ENCODE assay signal across 16 mouse cellular contexts in the genomic region with DNA sequence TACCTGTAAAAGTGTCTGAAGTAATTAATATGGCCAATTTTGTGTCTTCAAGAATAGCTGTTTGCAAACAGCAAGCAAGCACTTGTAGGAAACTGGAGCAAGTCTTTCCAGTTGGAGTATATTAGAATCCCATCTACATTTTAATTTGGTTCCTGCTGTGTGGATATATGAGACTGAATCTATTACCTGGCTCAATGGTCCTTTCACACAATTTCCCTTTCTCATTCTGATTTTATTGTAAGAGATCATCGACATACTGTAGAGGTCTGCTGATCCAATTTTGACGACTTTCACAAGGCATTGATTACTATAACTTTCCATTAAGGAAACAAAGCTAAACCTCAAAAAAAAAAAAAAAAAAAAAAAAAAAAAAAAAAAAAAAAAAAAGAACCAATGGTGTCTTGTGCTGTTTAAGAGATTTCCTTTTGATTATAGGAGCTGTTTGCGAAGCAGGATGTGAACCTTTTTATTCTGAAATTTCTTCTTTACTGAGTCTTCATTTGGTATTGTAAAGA.
"Had no signal": no experiment of that assay in that cellular context is flagged by ENCODE, and none has a peak within 500 bp of the region (broad histone marks: within the 10 kb centered on the region; RNA-seq: fewer than 3 reads in every experiment).

No protein-coding gene starts in this region.

- H3K4me2 ChIP-seq: liver, embryonic 13.5 days; midbrain, embryonic 13.5 days; stomach, embryonic 15.5 days had no signal

- H3K27ac ChIP-seq: liver, embryonic 13.5 days; midbrain, embryonic 13.5 days; stomach, embryonic 15.5 days had no signal

- H3K36me3 ChIP-seq: liver, embryonic 13.5 days; midbrain, embryonic 13.5 days; stomach, embryonic 15.5 days had no signal

- H3K4me3 ChIP-seq: liver, embryonic 13.5 days; midbrain, embryonic 13.5 days; stomach, embryonic 15.5 days had no signal

- H3K4me1 ChIP-seq: liver, embryonic 13.5 days; stomach, embryonic 15.5 days had no signal

- ATAC-seq: intestine, embryonic 16.5 days; midbrain, embryonic 13.5 days; midbrain, embryonic 16.5 days had no signal

- H3K27me3 ChIP-seq: liver, embryonic 13.5 days; midbrain, embryonic 13.5 days; stomach, embryonic 15.5 days had no signal

- H3K9ac ChIP-seq: liver, embryonic 13.5 days; midbrain, embryonic 13.5 days; stomach, embryonic 15.5 days had no signal

- DNase-seq: kidney, adult 18-20 months; kidney, adult 9 months; kidney, postnatal 14 days; kidney, postnatal 4 days; liver, embryonic 13.5 days; lung, adult 2 months; lung, postnatal 14 days; lung, postnatal 4 days; retina, postnatal 1 day; right cerebral cortex, postnatal 25 days; spleen, adult 18-20 months; thymus, postnatal 25 days had no signal

- H3K9me3 ChIP-seq: liver, embryonic 13.5 days; midbrain, embryonic 13.5 days; stomach, embryonic 15.5 days had no signal
